Mouse (Mus musculus) right cerebral cortex, postnatal 10 days (tissue): ENCODE measurements at regions not wholly inside any gene's neighbourhood (a gene's known extent, or its start where the extent isn't known, plus 50 kb on each side); places are given as distances from the start of the nearest gene placed in this dataset.

ENCODE experiments used
- DNase-seq, 2 experiments: peaks; one replicate each; pipeline ENCODE4 v3.0.0; 2021; ENCODE audit warnings: low spot score in 2 of 2

GRCm38 (mm10) chr1:92340644-92341043 lies 133.0 kb downstream of the Ndufa10 start:
- DNase-seq: no peak

- DNase-seq: no peak
Measured at GRCm38 (mm10) chr1:92338589-92338988, 135.1 kb downstream of the Ndufa10 start.

GRCm38 (mm10) chr1:92337450-92337849 lies 136.2 kb downstream of the Ndufa10 start:
- DNase-seq: no peak

- no peak for DNase-seq
Measured at GRCm38 (mm10) chr1:92332248-92332584, 136.7 kb upstream of the Hdac4 start.

- no peak for DNase-seq
Measured at GRCm38 (mm10) chr1:92331559-92332247, 136.2 kb upstream of the Hdac4 start.

- DNase-seq: no peak
Measured at GRCm38 (mm10) chr1:92330181-92330580, 134.7 kb upstream of the Hdac4 start.

GRCm38 (mm10) chr1:92329491-92329890 lies 134.0 kb upstream of the Hdac4 start:
- no peak for DNase-seq

- DNase-seq: no peak
Measured at GRCm38 (mm10) chr1:92327141-92327540, 131.6 kb upstream of the Hdac4 start.

GRCm38 (mm10) chr1:92325281-92325680 lies 129.8 kb upstream of the Hdac4 start:
- DNase-seq: no peak

GRCm38 (mm10) chr1:92324091-92324950 lies 128.8 kb upstream of the Hdac4 start:
- peak; percentile 35 to 52 for DNase-seq

- DNase-seq: no peak
Measured at GRCm38 (mm10) chr1:92317131-92317530, 121.6 kb upstream of the Hdac4 start.

- no peak for DNase-seq
Measured at GRCm38 (mm10) chr1:92316191-92316723, 120.8 kb upstream of the Hdac4 start.

GRCm38 (mm10) chr1:92313001-92313597 lies 117.6 kb upstream of the Hdac4 start:
- no peak for DNase-seq

- peak; percentile 47 to 61 for DNase-seq
Measured at GRCm38 (mm10) chr1:92309883-92310282, 114.4 kb upstream of the Hdac4 start.

GRCm38 (mm10) chr1:92309381-92309780 lies 113.9 kb upstream of the Hdac4 start:
- DNase-seq: no peak

GRCm38 (mm10) chr1:92308537-92308936 lies 113.0 kb upstream of the Hdac4 start:
- no peak for DNase-seq

- DNase-seq: no peak
Measured at GRCm38 (mm10) chr1:92306042-92306441, 110.5 kb upstream of the Hdac4 start.

- DNase-seq: peak; percentile 71 to 78
Measured at GRCm38 (mm10) chr1:92299041-92299440, 103.5 kb upstream of the Hdac4 start.

GRCm38 (mm10) chr1:92292681-92293380 lies 97.3 kb upstream of the Hdac4 start:
- no peak for DNase-seq

- no peak for DNase-seq
Measured at GRCm38 (mm10) chr1:92286966-92287342, 91.5 kb upstream of the Hdac4 start.

- DNase-seq: no peak
Measured at GRCm38 (mm10) chr1:92286013-92286965, 90.8 kb upstream of the Hdac4 start.
